Comparison of ENCODE assay signal across 8 mouse cellular contexts in the genomic region with DNA sequence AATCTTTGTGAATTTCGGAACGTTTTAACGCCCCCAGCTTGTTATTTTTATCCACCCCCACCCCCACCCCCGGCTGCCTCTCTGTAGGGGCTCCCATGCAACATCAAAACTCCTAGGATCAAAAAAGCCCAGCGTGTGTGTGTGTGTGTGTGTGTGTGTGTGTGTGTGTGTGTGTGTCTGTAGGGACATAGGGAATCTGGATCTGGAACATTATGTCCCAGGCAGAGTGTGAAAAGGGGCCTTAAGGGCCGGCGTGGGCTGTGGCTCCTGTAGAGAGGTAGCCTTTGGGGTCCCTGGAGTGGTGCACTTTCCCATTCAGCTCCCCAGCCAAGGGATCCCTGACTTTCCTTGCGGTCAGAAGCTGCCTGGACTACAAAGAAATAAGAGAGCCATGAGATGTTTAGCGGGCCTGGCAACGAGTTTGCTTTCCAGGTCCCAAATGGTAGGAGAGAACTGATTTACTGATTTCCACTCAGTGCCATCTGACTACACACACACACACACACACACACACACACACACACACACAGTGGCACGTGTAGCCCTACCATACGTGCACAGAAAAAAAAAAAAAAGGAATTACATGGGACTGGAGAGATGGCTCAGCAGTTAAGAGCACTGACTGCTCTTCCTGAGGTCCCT. TPM values are rescaled to one million over a fixed set of nuclear protein-coding genes. Genes with fewer than 3 reads are reported as not detected.
DNase-seq lines count a peak whose midpoint lies in the region; ATAC-seq lines count a peak whose summit lies in the region.

No protein-coding gene starts in this region.

- DNase-seq in heart, postnatal 25 days (ENCODE audit: low spot score): no peak
- peak; percentile 35 for DNase-seq in Muller cell, postnatal 12 days (ENCODE audit: inconsistent ontology term)
- no peak for DNase-seq in limb, embryonic 11.5 days (ENCODE audit: low spot score)
- DNase-seq in right cerebral cortex, postnatal 25 days: peak; percentile 38
- no peak for DNase-seq in spleen, postnatal 14 days (ENCODE audit: low spot score in 2 of 2)
- no peak for DNase-seq in thymus, postnatal 36 days

- H3K4me3 ChIP-seq in heart, embryonic 13.5 days: peak overlapping the region; percentile 68
- H3K4me3 ChIP-seq in heart, embryonic 14.5 days (ENCODE audit: control insufficient read depth in 1 of 2, insufficient read depth in 1 of 2, low read depth in 1 of 2, low read length in 2 of 2): peak overlapping the region; percentile 58 to 62
- H3K4me3 ChIP-seq in limb, embryonic 11.5 days (ENCODE audit: low read depth, low read length): peak overlapping the region; percentile 43

- peak overlapping the region; percentile 85 for H3K9ac ChIP-seq in heart, embryonic 13.5 days
- H3K9ac ChIP-seq in heart, embryonic 14.5 days (ENCODE audit: low read length): peak overlapping the region; percentile 82
- no peak overlapping the region; the same call in 1 of the 2 replicates for H3K9ac ChIP-seq in limb, embryonic 11.5 days (ENCODE audit: low read length)

- WGBS in heart, embryonic 13.5 days: 43% methylated on average over 12 of the region's 12 CpGs
- 26% methylated on average over 12 of the region's 12 CpGs for WGBS in heart, embryonic 14.5 days
- WGBS in limb, embryonic 11.5 days: 36% methylated on average over 12 of the region's 12 CpGs

- H3K9me3 ChIP-seq in heart, embryonic 13.5 days: no peaks in the 10 kb centered on the region
- H3K9me3 ChIP-seq in heart, embryonic 14.5 days (ENCODE audit: control insufficient read depth, low read length): no peaks in the 10 kb centered on the region
- no peaks in the 10 kb centered on the region for H3K9me3 ChIP-seq in limb, embryonic 11.5 days (ENCODE audit: control insufficient read depth, low read length)

- H3K4me1 ChIP-seq in heart, embryonic 13.5 days: peaks cover 16% of the 10 kb centered on the region
- H3K4me1 ChIP-seq in heart, embryonic 14.5 days (ENCODE audit: control insufficient read depth in 2 of 2, insufficient read depth in 2 of 2, low read length in 2 of 2): peaks cover 6% of the 10 kb centered on the region in 2 experiments; a peak in 3 of 4 replicates
- peaks cover 6% of the 10 kb centered on the region; the same call in 1 of the 2 replicates for H3K4me1 ChIP-seq in limb, embryonic 11.5 days (ENCODE audit: control insufficient read depth, insufficient read depth, low read length)

- peak overlapping the region; percentile 82 for H3K27ac ChIP-seq in heart, embryonic 13.5 days (replicated peaks)
- H3K27ac ChIP-seq in heart, embryonic 14.5 days (replicated peaks in 1 of 2; ENCODE audit: control insufficient read depth in 1 of 2, insufficient read depth in 1 of 2, low read depth in 2 of 2, low read length in 2 of 2): peak overlapping the region; percentile 71 to 83
- peak overlapping the region; percentile 36; the same call in 1 of the 2 replicates for H3K27ac ChIP-seq in limb, embryonic 11.5 days (replicated peaks; ENCODE audit: low read depth, low read length)

- ATAC-seq in heart, embryonic 13.5 days (ENCODE audit: extremely low read depth, insufficient number of reproducible peaks, low FRiP score, low TSS enrichment): no peak
- no peak for ATAC-seq in heart, embryonic 14.5 days (ENCODE audit: insufficient number of reproducible peaks, insufficient read depth, low FRiP score, low read depth)
- ATAC-seq in limb, embryonic 11.5 days (ENCODE audit: insufficient number of reproducible peaks, low FRiP score, low TSS enrichment, low read depth): no peak

- H3K27me3 ChIP-seq in heart, embryonic 13.5 days (replicated peaks): no peaks in the 10 kb centered on the region
- no peaks in the 10 kb centered on the region for H3K27me3 ChIP-seq in heart, embryonic 14.5 days (ENCODE audit: control insufficient read depth, insufficient read depth, low read length)
- no peaks in the 10 kb centered on the region for H3K27me3 ChIP-seq in limb, embryonic 11.5 days (ENCODE audit: control insufficient read depth, insufficient read depth, low read length)

- peaks cover 42% of the 10 kb centered on the region for H3K36me3 ChIP-seq in heart, embryonic 13.5 days
- H3K36me3 ChIP-seq in heart, embryonic 14.5 days (ENCODE audit: control insufficient read depth, insufficient read depth, low read length): peaks cover 40% of the 10 kb centered on the region
- peaks cover 17% of the 10 kb centered on the region for H3K36me3 ChIP-seq in limb, embryonic 11.5 days (ENCODE audit: control insufficient read depth, insufficient read depth, low read length)

- intact Hi-C loops in heart, postnatal 25 days (cut with DNase I): no loop called here

- peak overlapping the region; percentile 81 for H3K4me2 ChIP-seq in heart, embryonic 13.5 days
- peak overlapping the region; percentile 90 for H3K4me2 ChIP-seq in heart, embryonic 14.5 days (ENCODE audit: low read length)
- peak overlapping the region; percentile 61 for H3K4me2 ChIP-seq in limb, embryonic 11.5 days (ENCODE audit: low read depth, severe bottlenecking)

RNA-seq across cellular contexts. Expression of a gene that starts 10.1 kb away (rescaled TPM):
- 5.3 and 5.4 TPM in 2 replicates for polyA plus RNA-seq in heart, embryonic 13.5 days (2015; fragmentation: Nextera tagmentation; extraction: Ambion mirVana)
- 10 to 100 TPM; 18.2 to 24.2 TPM for total RNA-seq in heart, postnatal 25 days (2021)
- polyA plus RNA-seq in heart, embryonic 14.5 days (2014; fragmentation: Nextera tagmentation; extraction: Ambion mirVana): 8.2 and 10.5 TPM in 2 replicates
- polyA plus RNA-seq in limb, embryonic 11.5 days (2014; fragmentation: Nextera tagmentation; extraction: Ambion mirVana): 10.9 and 15.6 TPM in 2 replicates

RNA-seq across cellular contexts. Expression of a gene that starts 38.4 kb away (rescaled TPM):
- 1.2 and 1.5 TPM in 2 replicates for polyA plus RNA-seq in heart, embryonic 13.5 days (2015; fragmentation: Nextera tagmentation; extraction: Ambion mirVana)
- total RNA-seq in heart, postnatal 25 days (2021): 1 to 10 TPM; 4.6 to 6.8 TPM
- polyA plus RNA-seq in heart, embryonic 14.5 days (2014; fragmentation: Nextera tagmentation; extraction: Ambion mirVana): 1.7 TPM in 2 replicates
- 2.5 and 3.0 TPM in 2 replicates for polyA plus RNA-seq in limb, embryonic 11.5 days (2014; fragmentation: Nextera tagmentation; extraction: Ambion mirVana)

RNA-seq across cellular contexts. Expression of a gene that starts 45.7 kb away (rescaled TPM):
- polyA plus RNA-seq in heart, embryonic 13.5 days (2015; fragmentation: Nextera tagmentation; extraction: Ambion mirVana): 9.1 and 9.8 TPM in 2 replicates
- total RNA-seq in heart, postnatal 25 days (2021): 1 to 10 TPM; 2.9 to 3.8 TPM
- 6.8 TPM in 2 replicates for polyA plus RNA-seq in heart, embryonic 14.5 days (2014; fragmentation: Nextera tagmentation; extraction: Ambion mirVana)
- 11.5 and 14.0 TPM in 2 replicates for polyA plus RNA-seq in limb, embryonic 11.5 days (2014; fragmentation: Nextera tagmentation; extraction: Ambion mirVana)

Comparison
In these comparisons a context has a peak if more than half of its experiments do, and no peak if none do; other contexts are left out.
1. DNase-seq: peak in Muller cell, postnatal 12 days (single experiment) and right cerebral cortex, postnatal 25 days (single experiment); none in heart, postnatal 25 days (single experiment), limb, embryonic 11.5 days (single experiment), spleen, postnatal 14 days (0 of 2) and thymus, postnatal 36 days (0 of 2).
2. Peak in every context shown above with its lines, with median percentiles within 50 percentile points of each other: H3K27ac ChIP-seq, H3K4me2 ChIP-seq and H3K4me3 ChIP-seq.